Mouse (Mus musculus) G1E (cell line): ENCODE measurements around the gene Gm19345.

Experiments
- CTCF ChIP-seq: IDR thresholded peaks from 2 replicates; pipeline ENCODE4 v1.5.1; 2012; ENCODE audit warnings: low read depth, low read length, inconsistent platforms, mixed read lengths
- TAL1 ChIP-seq: conservative IDR thresholded peaks from 2 replicates; pipeline ENCODE4 v1.6.1; 2012; ENCODE audit warnings: low read depth, low read length, inconsistent platforms, mixed read lengths

- TF ChIP-seq CTCF = no peak
- TF ChIP-seq TAL1 = no peak
Observed at GRCm38 (mm10) chr7:19829694-19830093, 22.1 kb upstream of the Gm19345 start.
